Mouse (Mus musculus): ENCODE data around the gene B4galt1.

Gene B4galt1

GRCm38 (mm10) chr4:40868554-40869232 is 14.9 kb upstream of the B4galt1 start:
- peak; percentile 30 for DNase-seq

GRCm38 (mm10) chr4:40864361-40864760 is 10.6 kb upstream of the B4galt1 start:
- DNase-seq, result no peak

GRCm38 (mm10) chr4:40863340-40863739 is 9.5 kb upstream of the B4galt1 start:
- no peak for DNase-seq

- no peak for DNase-seq
Measured at GRCm38 (mm10) chr4:40861131-40861530, 7.3 kb upstream of the B4galt1 start.

GRCm38 (mm10) chr4:40857824-40858346 is 4.1 kb upstream of the B4galt1 start:
- no peak for DNase-seq

- DNase-seq, result no peak
Measured at GRCm38 (mm10) chr4:40856571-40856970, 2.8 kb upstream of the B4galt1 start.

GRCm38 (mm10) chr4:40854387-40854933 is 655 bp upstream of the B4galt1 start:
- DNase-seq, result no peak

GRCm38 (mm10) chr4:40852861-40853564 is 792 bp downstream of the B4galt1 start:
- peak; percentile 41 for DNase-seq

- DNase-seq, result no peak
Measured at GRCm38 (mm10) chr4:40852249-40852781, 1.5 kb downstream of the B4galt1 start.

- DNase-seq, result no peak
Measured at GRCm38 (mm10) chr4:40851763-40852248, 2.0 kb downstream of the B4galt1 start.

GRCm38 (mm10) chr4:40851031-40851762 is 2.6 kb downstream of the B4galt1 start:
- DNase-seq, result no peak

- no peak for DNase-seq
Measured at GRCm38 (mm10) chr4:40850582-40850981, 3.2 kb downstream of the B4galt1 start.

GRCm38 (mm10) chr4:40849518-40849917 is 4.3 kb downstream of the B4galt1 start:
- DNase-seq, result no peak

- no peak for DNase-seq
Measured at GRCm38 (mm10) chr4:40848246-40848645, 5.6 kb downstream of the B4galt1 start.

GRCm38 (mm10) chr4:40847160-40847559 is 6.6 kb downstream of the B4galt1 start:
- no peak for DNase-seq

GRCm38 (mm10) chr4:40846143-40846931 is 7.5 kb downstream of the B4galt1 start:
- no peak for DNase-seq

- DNase-seq, result no peak
Measured at GRCm38 (mm10) chr4:40844811-40845751, 8.7 kb downstream of the B4galt1 start.

GRCm38 (mm10) chr4:40844251-40844721 is 9.5 kb downstream of the B4galt1 start:
- DNase-seq, result no peak

- no peak for DNase-seq
Measured at GRCm38 (mm10) chr4:40843726-40844125, 10.1 kb downstream of the B4galt1 start.

GRCm38 (mm10) chr4:40840448-40840847 is 13.4 kb downstream of the B4galt1 start:
- no peak for DNase-seq

GRCm38 (mm10) chr4:40839251-40839650 is 14.6 kb downstream of the B4galt1 start:
- DNase-seq, result no peak
